Mouse (Mus musculus): ENCODE measurements around the gene Kctd7.

- TF ChIP-seq POLR2A (IDR thresholded peaks at IDR 0.05; ENCODE audit: borderline replicate concordance, extremely low read depth, low read depth, low read length) (no peak), CTCF (IDR thresholded peaks at IDR 0.05; ENCODE audit: insufficient read depth, low read length) (no peak)
Measured at GRCm38 (mm10) chr5:130204560-130204959, 59.9 kb downstream of the Kctd7 start.
